Mouse (Mus musculus) layer of hippocampus, postnatal 14 days (tissue): ENCODE data around the gene Plk5. TPM values are rescaled to one million over a fixed set of nuclear protein-coding genes. Genes with fewer than 3 reads are reported as not detected.

ENCODE experiments used
- DNase-seq, 2 experiments: peaks; one replicate each; pipeline ENCODE4 v3.0.0; 2021 to 2022; ENCODE audit warnings: low spot score in 2 of 2, mixed read lengths in 1 of 2
- long read RNA-seq, 2 experiments: library from polyadenylated mRNA; stranded (forward); transcript quantifications; one replicate each; pipeline ENCODE4 v2.0.0; 2021
- total RNA-seq, 2 experiments: library from RNA; stranded (reverse); gene quantifications; 2 replicates each; pipeline ENCODE4 v1.2.3; 2021

The Plk5 gene
- total RNA-seq = 1 to 10 TPM; 3.2 to 3.4 TPM
- long read RNA-seq, experiment 1, partial matches to known transcripts = 1 of 7 reads
- long read RNA-seq, experiment 1, other reads (novel, unspliced or antisense) = 3 of 7 reads
- long read RNA-seq, experiment 2, transcript Plk5-202 (15 exons, 2,100 nt) = major isoform, 6 of 12 reads
- long read RNA-seq, experiment 2, partial matches to known transcripts = 1 of 12 reads
- long read RNA-seq, experiment 2, other reads (novel, unspliced or antisense) = 4 of 12 reads

DNA sequence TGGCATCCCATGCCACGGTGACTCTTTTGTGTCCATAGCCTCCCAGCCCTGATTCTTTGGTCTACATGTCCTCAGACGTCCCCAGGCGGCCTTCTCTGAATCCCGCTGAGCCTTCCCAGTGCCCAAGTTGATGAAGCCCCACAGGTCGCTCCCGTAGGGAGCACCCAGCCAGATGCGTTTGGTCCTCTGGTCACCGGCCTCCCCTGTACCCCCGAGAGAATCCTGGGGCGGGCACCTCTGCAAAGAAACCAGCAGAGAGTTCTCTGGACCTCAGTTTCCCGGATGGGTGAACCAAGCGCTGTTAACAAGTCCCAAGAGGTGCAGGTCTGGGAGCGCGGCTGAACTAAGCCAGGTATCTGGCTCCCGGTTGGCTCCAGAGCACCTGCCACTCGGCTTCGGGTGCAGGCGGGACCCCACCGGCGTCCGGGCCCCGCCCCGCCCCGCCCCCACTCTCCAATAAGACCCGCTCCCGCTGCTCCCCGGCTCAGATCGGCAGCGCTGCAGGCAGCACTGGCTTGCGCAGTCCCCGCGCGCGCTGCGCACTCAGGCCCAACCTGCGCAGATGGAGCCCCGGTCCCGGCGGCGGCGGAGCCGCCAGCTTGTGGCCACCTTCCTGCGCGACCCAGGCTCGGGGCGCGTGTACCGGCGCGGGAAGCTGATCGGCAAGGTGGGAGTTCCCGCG, at the start of gene Plk5:
TSS of gene Plk5 (plus strand) at position 459 of the 682 bp plus-strand sequence.
- no peak for DNase-seq

DNA sequence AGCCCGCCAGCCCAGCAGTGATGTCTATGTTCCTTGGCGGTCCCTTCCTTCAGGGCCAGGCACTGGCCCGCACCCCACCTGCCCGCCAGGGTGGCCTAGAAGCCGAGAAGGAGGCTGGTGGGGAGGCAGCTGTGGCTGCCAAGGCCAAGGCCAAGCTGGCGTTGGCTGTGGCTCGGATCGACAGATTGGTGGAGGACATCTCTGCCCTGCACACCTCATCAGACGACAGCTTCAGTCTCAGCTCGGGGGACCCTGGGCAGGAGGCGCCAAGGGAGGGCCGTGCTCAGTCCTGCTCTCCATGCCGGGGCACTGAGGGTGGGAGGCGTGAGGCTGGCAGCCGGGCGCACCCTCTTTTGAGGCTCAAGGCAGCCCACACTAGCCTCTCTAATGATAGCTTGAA, 44.7 kb upstream of the Plk5 start:
- DNase-seq = no peak

DNA sequence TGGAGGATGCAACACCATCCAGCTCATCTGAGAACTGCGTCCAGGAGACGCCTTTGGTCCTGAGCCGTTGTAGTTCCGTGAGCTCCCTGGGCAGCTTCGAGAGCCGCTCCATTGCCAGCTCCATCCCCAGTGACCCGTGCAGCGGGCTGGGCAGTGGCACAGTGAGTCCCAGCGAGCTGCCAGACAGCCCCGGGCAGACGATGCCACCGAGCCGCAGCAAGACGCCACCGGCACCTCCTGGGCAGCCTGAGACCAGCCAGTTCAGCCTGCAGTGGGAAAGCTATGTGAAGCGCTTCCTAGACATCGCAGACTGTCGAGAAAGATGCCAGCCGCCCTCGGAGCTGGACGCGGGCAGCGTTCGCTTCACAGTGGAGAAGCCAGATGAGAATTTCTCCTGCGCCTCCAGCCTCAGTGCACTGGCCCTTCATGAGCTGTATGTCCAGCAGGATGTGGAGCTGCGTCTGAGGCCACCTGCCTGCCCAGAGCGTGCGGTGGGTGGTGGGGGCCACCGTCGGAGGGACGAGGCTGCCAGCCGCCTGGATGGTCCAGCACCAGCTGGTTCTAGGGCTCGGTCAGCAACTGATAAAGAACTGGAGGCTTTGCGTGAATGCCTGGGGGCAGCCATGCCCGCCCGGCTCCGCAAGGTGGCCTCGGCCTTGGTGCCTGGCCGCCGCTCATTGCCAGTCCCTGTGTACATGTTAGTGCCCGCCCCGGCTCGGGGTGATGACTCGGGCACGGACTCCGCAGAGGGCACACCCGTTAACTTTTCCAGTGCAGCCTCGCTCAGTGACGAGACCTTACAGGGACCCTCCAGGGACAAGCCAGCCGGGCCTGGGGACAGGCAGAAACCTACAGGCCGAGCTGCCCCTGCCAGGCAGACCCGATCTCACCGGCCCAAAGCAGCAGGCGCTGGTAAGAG, 43.4 kb upstream of the Plk5 start:
- no peak for DNase-seq

DNA sequence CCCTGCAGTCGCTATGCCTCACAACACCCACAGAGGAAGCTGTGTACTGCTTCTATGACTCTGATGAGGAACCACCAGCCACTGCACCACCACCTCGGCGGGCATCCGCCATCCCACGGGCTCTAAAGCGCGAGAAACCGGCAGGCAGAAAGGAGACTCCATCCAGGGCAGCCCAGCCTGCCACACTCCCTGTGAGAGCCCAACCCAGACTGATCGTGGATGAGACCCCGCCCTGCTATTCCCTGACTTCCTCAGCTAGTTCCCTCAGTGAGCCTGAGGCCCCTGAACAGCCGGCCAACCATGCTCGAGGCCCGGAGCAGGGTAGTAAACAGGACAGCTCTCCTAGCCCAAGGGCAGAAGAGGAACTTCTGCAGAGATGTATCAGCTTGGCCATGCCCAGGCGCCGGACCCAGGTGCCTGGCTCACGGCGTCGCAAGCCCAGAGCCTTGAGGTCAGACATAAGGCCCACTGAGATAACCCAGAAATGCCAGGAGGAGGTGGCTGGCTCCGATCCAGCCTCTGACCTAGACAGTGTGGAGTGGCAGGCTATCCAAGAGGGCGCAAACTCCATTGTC, 42.5 kb upstream of the Plk5 start:
- no peak for DNase-seq

DNA sequence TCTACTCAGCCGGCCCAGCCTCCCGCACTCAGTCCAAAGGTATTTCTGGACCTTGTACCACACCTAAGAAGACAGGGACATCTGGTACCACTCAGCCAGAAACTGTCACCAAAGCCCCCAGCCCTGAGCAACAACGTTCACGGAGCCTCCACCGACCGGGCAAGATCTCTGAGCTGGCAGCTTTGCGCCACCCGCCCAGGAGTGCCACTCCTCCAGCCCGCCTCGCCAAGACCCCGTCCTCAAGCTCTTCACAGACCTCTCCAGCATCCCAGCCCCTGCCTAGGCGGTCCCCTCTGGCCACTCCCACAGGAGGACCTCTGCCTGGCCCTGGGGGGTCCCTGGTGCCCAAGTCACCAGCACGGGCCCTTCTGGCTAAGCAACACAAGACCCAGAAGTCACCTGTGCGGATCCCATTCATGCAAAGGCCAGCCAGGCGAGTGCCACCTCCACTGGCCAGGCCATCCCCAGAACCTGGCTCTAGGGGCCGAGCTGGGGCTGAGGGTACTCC, 41.7 kb upstream of the Plk5 start:
- no peak for DNase-seq

DNA sequence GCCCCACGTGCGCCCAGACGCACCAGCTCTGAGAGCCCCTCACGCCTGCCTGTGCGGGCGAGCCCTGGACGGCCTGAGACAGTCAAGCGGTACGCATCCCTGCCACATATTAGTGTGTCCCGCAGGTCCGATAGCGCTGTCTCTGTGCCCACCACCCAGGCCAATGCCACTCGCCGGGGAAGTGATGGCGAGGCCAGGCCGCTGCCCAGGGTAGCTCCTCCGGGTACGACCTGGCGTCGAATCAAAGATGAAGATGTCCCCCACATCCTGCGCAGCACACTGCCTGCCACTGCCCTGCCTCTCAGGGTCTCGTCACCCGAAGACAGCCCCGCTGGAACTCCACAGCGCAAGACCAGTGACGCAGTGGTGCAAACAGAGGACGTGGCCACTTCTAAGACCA, 40.9 kb upstream of the Plk5 start:
- DNase-seq = no peak

DNA sequence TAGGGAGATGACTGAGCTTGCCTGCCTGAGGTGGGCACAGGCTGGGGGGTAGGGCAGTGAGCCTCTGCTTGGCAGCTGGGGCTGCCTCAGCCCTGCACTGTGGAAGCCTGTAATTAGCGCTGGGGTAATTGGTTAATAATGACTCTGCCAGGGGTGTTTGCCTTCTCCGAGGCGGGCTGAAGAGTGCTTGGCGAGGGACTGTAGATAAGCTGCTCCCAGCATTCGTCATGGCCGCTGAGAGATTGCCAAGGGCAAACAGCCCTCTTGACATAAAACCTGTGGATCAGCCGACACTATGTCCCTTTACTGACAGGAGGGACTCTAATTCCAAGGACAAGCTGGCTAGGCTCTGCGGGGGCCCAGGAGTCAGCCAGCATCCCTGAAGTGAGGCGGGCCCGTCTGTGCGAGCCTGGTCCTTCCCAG, 39.9 kb upstream of the Plk5 start:
- no peak for DNase-seq

DNA sequence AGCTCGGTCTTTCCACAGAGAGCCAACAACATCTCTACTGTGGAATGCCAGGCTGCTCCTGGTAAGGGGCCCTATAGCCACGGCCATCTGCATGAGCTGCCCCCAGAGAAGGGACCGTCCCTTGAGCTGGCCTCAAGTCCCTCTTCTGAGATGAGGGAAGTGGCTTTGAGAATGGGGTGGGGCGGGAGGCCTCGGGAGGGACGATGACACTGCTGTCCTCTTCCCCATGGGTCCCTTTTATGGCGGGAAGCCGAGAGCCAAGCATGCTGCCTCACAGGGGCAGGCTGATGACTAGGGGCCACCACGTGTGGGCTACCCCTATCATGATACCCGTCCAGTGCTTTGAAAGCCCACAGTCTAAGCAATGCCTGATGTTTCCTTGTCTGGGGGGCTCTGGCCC, 39.2 kb upstream of the Plk5 start:
- no peak for DNase-seq

DNA sequence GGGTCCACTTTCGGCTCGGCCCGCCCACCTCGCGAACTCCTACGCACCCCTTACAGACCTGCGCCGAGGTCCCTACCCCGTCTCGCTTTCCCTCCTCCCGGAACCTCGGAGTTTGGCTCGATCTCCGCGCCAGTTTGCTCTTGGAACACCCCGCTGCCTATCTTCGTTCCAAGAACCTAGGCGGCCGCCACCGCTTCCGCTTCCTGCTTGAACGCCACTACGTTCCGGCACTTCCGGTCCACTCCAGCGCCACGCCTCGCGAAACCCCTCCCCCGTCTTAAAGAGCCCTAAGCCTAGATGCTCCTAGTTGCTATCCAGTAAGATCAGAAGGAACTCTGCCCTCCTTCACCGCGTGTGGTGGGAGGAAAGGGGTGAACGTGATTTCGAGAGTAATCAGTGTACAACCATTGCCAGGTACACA, 35.9 kb upstream of the Plk5 start, which contains the start of gene 2310011J03Rik:
TSS of gene 2310011J03Rik (minus strand) at position 198 of the 421 bp plus-strand sequence.
- peak; percentile 82 to 92 for DNase-seq

DNA sequence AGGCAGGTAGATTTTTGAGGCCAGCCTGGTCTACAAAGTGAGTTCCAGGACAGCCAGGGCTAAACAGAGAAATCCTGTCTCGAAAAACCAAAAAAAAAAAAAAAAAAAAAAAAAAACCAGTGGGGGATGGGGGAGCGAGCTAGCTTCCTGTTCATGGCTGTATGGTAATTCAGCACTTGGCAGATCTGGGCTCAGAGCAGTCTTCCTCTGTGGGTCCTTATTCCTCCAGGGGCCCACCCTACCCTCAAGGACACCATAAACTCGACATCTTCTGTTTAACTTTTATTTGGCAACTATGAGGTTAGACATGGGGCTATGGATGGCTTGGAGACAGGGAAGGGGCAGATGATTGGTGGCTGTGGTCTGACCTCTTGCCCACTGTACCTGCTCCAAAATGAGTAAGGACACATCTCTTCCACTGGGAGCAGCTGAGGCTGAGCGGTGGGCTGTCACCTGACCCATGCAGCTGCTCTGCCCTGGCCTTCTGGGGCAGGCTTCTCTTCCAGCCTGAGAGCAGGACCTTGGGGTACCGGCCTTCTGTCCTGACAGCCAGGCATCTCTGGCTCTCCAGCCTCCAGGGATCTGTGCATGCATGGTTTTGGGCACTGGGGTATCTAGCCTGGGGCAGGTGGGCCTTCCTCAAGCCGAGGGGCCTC, 35.1 kb upstream of the Plk5 start:
- no peak for DNase-seq

DNA sequence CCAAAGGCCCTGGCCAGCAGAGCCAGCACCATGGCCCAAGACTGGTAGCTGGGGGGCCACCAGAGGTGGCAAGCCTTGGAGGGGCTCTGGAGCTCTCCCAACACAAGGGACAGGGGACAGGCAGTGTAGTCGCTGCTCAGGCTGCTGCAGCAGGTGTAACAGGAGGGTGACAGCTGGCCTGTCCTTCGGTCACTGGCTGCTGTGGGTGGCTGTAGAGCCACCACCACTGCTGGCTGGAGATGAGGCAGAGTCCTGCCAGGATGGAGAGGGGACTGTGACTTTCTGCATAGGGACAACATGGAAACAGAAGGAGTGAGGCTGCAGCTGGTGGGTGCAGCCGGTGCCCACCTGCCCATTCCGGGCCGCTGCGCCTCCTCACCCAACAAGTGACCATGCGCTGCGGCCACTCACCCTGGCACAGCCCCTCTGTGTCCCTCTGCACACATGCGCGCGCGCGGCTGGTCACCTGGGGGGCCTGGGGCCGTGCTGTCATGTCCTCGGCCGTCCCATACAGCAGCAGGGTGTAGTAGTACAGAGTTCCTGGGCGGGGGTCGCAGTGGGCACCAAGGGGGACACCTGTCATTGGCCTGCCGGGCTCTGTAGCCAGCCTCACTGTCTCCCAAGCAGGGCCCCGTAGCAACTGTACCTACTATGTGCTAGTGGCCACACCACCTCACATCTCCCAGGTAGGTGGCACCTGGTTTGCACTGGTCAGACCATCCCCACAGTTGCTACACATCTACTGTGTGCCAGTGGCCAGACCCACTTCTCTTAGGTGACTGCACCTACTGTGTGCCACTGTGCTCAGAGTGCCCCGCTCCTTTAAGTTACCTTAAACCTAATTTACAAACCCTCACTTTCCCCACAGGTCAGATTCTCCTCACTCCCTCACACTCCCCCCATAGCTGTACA, 34.3 kb upstream of the Plk5 start:
- no peak for DNase-seq

DNA sequence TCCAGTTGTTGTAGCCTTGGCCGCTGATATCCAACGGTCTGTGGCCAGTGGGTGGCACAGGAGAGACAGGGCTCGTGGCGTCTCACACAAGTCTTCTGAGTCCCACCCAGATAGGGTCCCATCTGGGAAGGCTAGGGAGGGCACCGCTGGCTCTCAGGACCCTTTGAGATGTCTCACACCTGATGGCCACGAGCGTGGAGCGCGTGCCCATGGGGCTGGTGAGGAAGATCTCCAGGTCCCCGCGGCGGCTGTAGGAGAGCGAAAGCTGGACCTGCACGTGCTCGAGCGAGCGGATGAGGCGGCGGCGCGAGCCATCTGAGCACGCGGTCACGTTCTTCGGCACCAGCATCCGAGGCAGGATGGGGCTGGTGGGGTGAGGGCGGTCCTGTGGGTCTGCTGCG, 33.4 kb upstream of the Plk5 start:
- no peak for DNase-seq

DNA sequence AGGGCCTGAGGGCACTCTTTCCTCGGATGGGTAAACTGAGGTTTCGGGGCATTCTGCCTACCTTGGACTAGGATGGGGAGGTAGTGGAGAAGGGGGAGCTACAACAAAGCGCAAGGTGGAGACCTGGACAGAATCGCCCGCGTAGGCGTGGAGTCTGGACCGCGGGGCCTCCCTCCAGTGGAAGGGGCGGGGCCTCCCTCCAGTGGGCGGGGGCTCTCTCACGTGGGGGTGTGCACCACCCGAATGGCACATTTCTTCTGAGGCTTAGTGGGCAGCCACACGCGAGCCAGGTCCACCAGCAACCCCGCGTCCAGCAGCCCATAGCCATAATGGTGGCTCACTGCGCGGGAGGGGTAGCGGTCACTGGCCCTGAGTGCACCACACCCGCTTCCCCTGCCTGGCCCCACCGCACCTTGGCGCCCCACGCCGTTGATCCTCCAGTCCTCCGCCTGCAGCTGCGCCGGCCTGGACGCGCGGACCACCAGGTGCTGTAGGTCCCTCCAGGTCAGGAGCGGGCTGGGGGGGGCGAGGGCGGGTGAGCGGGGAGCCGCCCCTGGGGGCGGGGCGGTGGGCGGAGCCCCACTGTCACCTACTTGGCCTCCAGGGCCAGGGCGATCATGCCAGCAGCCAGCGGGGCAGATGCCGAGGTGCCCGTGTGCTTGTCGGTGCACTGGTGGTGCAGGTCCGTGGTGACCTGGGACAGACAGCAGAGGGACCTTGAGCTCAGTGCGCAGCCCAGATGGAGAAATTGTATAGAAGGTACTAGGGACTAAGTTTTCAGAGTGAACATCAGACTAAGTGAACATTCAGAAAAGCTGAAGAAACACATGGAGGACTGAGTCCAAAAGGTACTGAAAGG, 32.8 kb upstream of the Plk5 start:
- DNase-seq = no peak

DNA sequence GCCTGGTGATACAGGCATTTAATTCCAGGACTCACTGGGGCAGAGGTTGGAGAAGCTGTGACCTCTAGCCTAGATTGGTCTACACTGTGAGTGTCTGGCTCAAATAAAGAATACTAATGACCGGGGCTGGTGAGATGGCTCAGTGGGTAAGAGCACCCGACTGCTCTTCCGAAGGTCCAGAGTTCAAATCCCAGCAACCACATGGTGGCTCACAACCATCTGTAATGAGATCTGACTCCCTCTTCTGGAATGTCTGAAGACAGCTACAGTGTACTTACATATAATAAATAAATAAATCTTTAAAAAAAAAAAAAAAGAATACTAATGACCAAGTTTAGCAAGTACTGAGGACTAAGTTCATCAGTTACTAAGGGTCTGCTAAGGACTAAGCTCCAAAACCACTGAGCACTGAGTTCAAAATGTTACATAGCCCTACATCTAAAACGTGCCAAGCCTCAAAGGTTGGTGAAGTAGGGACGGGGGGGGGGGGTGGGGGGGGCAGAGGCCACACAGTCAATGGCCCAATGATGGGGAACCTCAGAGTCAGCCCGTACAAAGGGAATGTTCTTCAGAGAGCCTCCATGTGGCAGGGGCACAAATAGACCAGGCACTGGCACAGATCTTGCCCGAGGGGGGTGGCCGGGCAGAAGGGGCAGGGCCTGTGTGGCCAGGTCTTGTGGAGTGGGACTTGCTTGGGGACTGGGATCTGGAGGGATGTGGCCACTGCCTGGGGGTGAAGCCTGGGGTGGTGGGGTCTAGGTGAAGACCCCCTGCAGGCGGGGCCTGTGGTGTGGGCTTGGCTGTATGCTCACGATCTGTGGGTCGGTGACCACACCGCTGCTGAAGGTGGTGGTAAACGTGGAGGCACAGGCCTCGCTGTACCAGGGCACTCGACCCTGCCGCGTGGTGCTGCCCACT, 31.9 kb upstream of the Plk5 start:
- DNase-seq = no peak

DNA sequence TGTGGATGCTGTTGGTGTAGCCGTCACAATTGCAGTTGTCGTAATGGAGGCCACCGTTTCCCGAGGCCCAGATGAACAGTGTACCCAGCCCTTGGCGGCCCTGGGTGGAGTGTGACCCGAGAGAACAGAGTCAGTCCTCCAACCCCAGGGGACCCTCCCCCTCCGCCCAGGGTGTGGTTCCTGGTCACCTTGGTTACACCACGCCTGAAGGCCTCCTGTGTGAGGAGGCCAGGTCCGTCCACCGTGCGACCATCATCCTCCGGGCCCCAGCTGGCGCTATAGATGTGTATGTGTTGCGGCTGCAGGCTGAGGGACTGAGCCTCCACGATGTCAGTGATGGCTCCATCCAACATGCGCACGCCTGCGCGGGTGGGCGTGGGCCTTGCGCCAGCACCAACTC, 31.2 kb upstream of the Plk5 start:
- DNase-seq = no peak

DNA sequence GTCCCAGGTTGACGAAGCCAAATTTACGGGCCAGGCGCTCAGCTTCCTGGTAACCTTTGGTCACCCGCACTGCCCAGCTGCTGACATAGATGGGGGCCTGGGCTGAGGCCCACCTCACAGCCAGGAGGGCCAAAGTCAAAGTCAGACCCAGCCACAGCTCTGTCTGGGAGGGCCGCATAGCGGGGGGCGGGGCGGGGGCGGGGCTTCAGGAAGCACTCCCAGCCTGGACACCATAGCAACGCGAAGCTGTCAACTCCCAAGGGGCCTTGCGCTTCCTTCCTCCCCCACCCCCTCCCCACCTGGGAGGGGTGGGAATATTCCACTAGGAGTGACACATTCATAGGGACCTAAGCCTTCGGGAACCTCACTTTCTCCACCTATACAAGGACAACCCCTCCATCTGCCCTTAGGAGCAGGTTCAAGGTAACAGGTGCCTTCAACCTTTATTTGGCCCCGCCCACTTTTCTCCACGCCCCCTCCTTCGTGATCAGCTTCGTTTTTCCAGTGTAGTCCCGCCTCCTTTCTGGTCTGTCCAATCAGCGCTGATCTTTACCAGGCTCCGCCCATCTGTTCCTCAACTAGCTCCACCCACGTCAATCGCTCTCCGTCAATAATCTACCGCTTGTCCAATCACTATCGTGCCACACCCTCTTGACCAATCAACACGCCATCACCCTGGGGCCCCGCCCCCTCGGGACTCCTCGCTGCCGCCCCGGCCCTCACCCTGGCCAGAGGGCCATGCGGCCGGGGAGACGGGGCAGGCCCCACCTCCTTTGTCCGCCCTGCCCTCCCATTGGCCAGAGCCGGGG, 26.8 kb upstream of the Plk5 start, which contains the start of the genes Pcsk4 and Reep6:
TSS of gene Pcsk4 (minus strand) at position 226 of the 809 bp plus-strand sequence.
TSS of gene Reep6 (plus strand) at position 681 of the 809 bp plus-strand sequence.
- DNase-seq = peak; percentile 95 to 98

DNA sequence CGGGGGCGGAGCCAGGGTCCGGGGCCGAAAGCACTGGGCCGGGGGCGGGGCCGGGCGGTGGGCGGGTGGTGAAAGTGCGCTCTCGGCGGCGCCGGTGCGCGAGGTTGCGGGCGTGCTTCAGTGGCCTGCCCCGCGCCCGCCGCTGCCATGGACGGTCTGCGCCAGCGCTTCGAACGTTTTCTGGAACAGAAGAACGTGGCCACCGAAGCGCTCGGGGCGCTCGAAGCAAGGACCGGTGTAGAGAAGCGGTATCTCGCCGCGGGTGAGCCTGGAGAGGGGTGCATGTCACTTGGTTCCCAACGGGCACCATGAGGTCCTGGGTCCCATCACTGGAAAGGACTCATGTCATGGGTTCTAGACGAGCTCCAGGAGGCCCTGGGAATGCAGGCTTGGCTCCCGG, 26.2 kb upstream of the Plk5 start:
- DNase-seq = no peak
